8 mouse cellular contexts compared by ENCODE assay signal in the genomic region with DNA sequence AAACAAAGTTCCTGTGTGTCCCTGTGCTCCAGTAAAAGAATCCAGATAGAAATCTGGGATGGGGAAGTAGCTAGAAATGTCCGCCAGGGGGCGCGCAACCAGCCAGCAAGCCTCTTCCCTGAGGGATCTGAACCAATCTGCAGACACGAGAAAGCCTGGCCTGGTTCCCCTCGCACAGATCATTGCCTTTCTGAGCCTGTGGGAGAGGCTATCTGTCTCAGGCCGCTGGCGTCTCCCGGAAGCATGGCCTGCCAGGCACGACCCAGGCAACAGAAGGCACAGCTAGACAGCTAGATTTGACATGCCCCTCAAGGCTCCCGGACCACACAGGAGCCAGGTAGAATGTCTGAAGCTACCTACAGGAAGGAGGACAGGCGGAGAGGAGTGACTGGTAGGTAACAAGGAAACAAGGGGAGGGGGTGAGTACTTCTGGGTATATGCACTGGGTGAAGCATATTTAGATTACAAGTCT. TPM values are rescaled to one million over a fixed set of nuclear protein-coding genes. Genes with fewer than 3 reads are reported as not detected.
DNase-seq lines count a peak whose midpoint lies in the region; ATAC-seq lines count a peak whose summit lies in the region.

A gene (plus strand): TSS at position 130 of the 472 bp plus-strand sequence.

- H3K4me2 ChIP-seq in intestine, embryonic 14.5 days (ENCODE audit: low read length): peak within 1 kb of the TSS; percentile 28; the same call in 1 of the 2 replicates

- intact Hi-C loops in gastrocnemius, postnatal 36 days (cut with DNase I): loop anchor here (5.0 kb wide), 1 partner anchor 160 kb away; no protein-coding TSS in a partner anchor
- intact Hi-C loops in left cerebral cortex, postnatal 10 days (cut with DNase I): loop anchor here (2.0 kb wide), 1 partner anchor 158 kb away; no protein-coding TSS in a partner anchor

- no peaks in the 10 kb centered on the region for H3K4me1 ChIP-seq in intestine, embryonic 14.5 days (replicated peaks; ENCODE audit: control insufficient read depth, insufficient read depth, low read length)

- peak; percentile 61; the same call in 1 of the 2 replicates for ATAC-seq in intestine, embryonic 14.5 days (replicated peaks; ENCODE audit: low FRiP score, low TSS enrichment, low read depth)
- ATAC-seq in megakaryocyte progenitor cell, adult 5-6 weeks (replicated peaks; ENCODE audit: poor library complexity): peak; percentile 82

- peak; percentile 68 to 77 for DNase-seq in adrenal gland, adult 18-20 months (ENCODE audit: low spot score in 2 of 2)
- DNase-seq in embryo, embryonic 10.5 days (ENCODE audit: low spot score): peak; percentile 90
- DNase-seq in gastrocnemius, postnatal 36 days: peak; percentile 71 to 73
- DNase-seq in intestine, embryonic 14.5 days (ENCODE audit: low spot score): peak; percentile 92
- DNase-seq in left cerebral cortex, postnatal 10 days (ENCODE audit: extremely low spot score in 1 of 2, low spot score in 2 of 2): peak; percentile 77 to 86
- DNase-seq in right cerebral cortex, postnatal 25 days: peak; percentile 77
- peak; percentile 59 for DNase-seq in yolk sac, embryonic 10.5 days (ENCODE audit: low spot score)

- H3K27ac ChIP-seq in intestine, embryonic 14.5 days (ENCODE audit: low read depth): no peak within 1 kb of the TSS

- H3K9ac ChIP-seq in intestine, embryonic 14.5 days (ENCODE audit: low read length): no peak within 1 kb of the TSS; the same call in 1 of the 2 replicates

- 11% methylated on average over 11 of the region's 11 CpGs for WGBS in intestine, embryonic 14.5 days

- H3K27me3 ChIP-seq in intestine, embryonic 14.5 days (replicated peaks; ENCODE audit: control insufficient read depth, insufficient read depth, low read length): no peaks in the 10 kb centered on the region

- H3K36me3 ChIP-seq in intestine, embryonic 14.5 days (ENCODE audit: control insufficient read depth, insufficient read depth, low read length): no peaks in the 10 kb centered on the region

- H3K9me3 ChIP-seq in intestine, embryonic 14.5 days (ENCODE audit: control insufficient read depth, low read length): no peaks in the 10 kb centered on the region

- no peak within 1 kb of the TSS for H3K4me3 ChIP-seq in intestine, embryonic 14.5 days (ENCODE audit: low read depth, low read length)

RNA-seq across cellular contexts. Expression of the gene that starts here (rescaled TPM):
- total RNA-seq in adrenal gland, adult 18-20 months (2021): 10 to 100 TPM; 79.7 to 83.3 TPM
- 10 to 100 TPM; 29.3 to 36.3 TPM for total RNA-seq in gastrocnemius, postnatal 36 days (2021)
- 85.8 and 88.1 TPM in 2 replicates for polyA plus RNA-seq in intestine, embryonic 14.5 days (2014; fragmentation: Nextera tagmentation; extraction: Ambion mirVana)
- 100 to 1,000 TPM; 111 to 120 TPM for total RNA-seq in left cerebral cortex, postnatal 10 days (2021)
- 30.8 and 33.9 TPM in 2 replicates for total RNA-seq in megakaryocyte progenitor cell, adult 5-6 weeks (2015)
- total RNA-seq in megakaryocyte progenitor cell, adult 5-6 weeks (2017): 18.2 and 23.7 TPM in 2 replicates
